Mouse (Mus musculus) kidney, postnatal 0 days (tissue): ENCODE results near the gene Runx1. TPM values are rescaled to one million over a fixed set of nuclear protein-coding genes. Genes with fewer than 3 reads are reported as not detected.

Source experiments
- ATAC-seq: fragments of 200-750 bp; cut with Nextera tagmentation; replicated peaks from 2 replicates; pipeline ENCODE4 v1.8.0; 2017; ENCODE audit warnings: low read depth, moderate number of reproducible peaks, moderate TSS enrichment, moderate library complexity; ENCODE audit not compliant: low FRiP score
- DNase-seq: peaks from one replicate; pipeline ENCODE4 v3.0.0-alpha.2; 2016; ENCODE audit warnings: low spot score
- H3K27ac ChIP-seq: fragments of 300-500 bp; sonication (generic); 2 replicates; pipeline ENCODE4 v1.5.1; 2014; ENCODE audit warnings: mild to moderate bottlenecking
- H3K27me3 ChIP-seq: fragments of 300-500 bp; sonication (generic); 2 replicates; pipeline ENCODE4 v1.6.1; 2014; ENCODE audit warnings: low read length, mixed read lengths; ENCODE audit not compliant: insufficient read depth
- H3K36me3 ChIP-seq: fragments of 300-500 bp; sonication (generic); 2 replicates; pipeline ENCODE4 v1.6.1; 2014; ENCODE audit warnings: low read length, mixed read lengths; ENCODE audit not compliant: insufficient read depth
- H3K4me1 ChIP-seq: fragments of 300-500 bp; sonication (generic); replicated peaks from 2 replicates; pipeline ENCODE4 v1.6.1; 2014; ENCODE audit warnings: antibody characterized with exemption, low read length, mixed read lengths; ENCODE audit not compliant: insufficient read depth
- H3K4me2 ChIP-seq: fragments of 300-500 bp; sonication (generic); 2 replicates; pipeline ENCODE4 v1.6.1; 2014; ENCODE audit warnings: mild to moderate bottlenecking, low read length, moderate library complexity, mixed read lengths
- H3K4me3 ChIP-seq: fragments of 300-500 bp; sonication (generic); replicated peaks from 2 replicates; pipeline ENCODE4 v1.5.1; 2014; ENCODE audit warnings: low read depth, low read length
- H3K9ac ChIP-seq: fragments of 300-500 bp; sonication (generic); 2 replicates; pipeline ENCODE4 v1.6.1; 2014; ENCODE audit warnings: low read depth, low read length
- H3K9me3 ChIP-seq: fragments of 300-500 bp; sonication (generic); replicated peaks from 2 replicates; pipeline ENCODE4 v1.6.1; 2016; ENCODE audit warnings: low read length, inconsistent platforms, mixed read lengths
- CTCF ChIP-seq: IDR thresholded peaks from 2 replicates; pipeline ENCODE4 v1.5.1; 2016; ENCODE audit warnings: antibody characterized with exemption, low read depth, mild to moderate bottlenecking, moderate library complexity
- WGBS: fragments of 180-500 bp; shearing (Covaris S2); extraction: QIAGEN DNeasy Blood & Tissue Kit; methylation state at CpG from one replicate; pipeline ENCODE4 v1.1.7; 2014; 5-methylcytosine and 5-hydroxymethylcytosine counted together
- polyA plus RNA-seq: library from polyadenylated mRNA; unstranded; fragments of >200 nt; fragmentation: Nextera tagmentation; extraction: Ambion mirVana; gene quantifications from 2 replicates; pipeline ENCODE4 v1.2.1, GENCODE M21; 2015

Runx1 gene
- polyA plus RNA-seq, 1 experiment from 2014 or later: 1.6 TPM

GRCm38 (mm10) chr16:92577381-92577780 is 248.6 kb downstream of the Runx1 start:
- no peak overlapping the region for H3K9ac ChIP-seq
- no peak for ATAC-seq
- no peak overlapping the region for H3K4me3 ChIP-seq
- H3K4me1 ChIP-seq: no peaks in the 10 kb centered on the region
- no peak for TF ChIP-seq CTCF
- no peak overlapping the region for H3K27ac ChIP-seq
- H3K36me3 ChIP-seq: no peaks in the 10 kb centered on the region
- 81% methylated on average over 9 of the region's 9 CpGs for WGBS
- H3K9me3 ChIP-seq: no peaks in the 10 kb centered on the region
- no peaks in the 10 kb centered on the region for H3K27me3 ChIP-seq
- H3K4me2 ChIP-seq: no peak overlapping the region
- no peak for DNase-seq

GRCm38 (mm10) chr16:92575792-92576191 is 250.2 kb downstream of the Runx1 start:
- H3K4me2 ChIP-seq: no peak overlapping the region
- TF ChIP-seq CTCF: no peak
- no peaks in the 10 kb centered on the region for H3K4me1 ChIP-seq
- WGBS: 68% methylated on average over 10 of the region's 10 CpGs
- no peak overlapping the region for H3K9ac ChIP-seq
- ATAC-seq (no peak), DNase-seq (no peak)
- H3K36me3 ChIP-seq: no peaks in the 10 kb centered on the region
- H3K4me3 ChIP-seq: no peak overlapping the region
- no peaks in the 10 kb centered on the region for H3K9me3 ChIP-seq
- H3K27ac ChIP-seq: no peak overlapping the region
- no peaks in the 10 kb centered on the region for H3K27me3 ChIP-seq

- WGBS: 60% methylated on average over 4 of the region's 4 CpGs
- no peaks in the 10 kb centered on the region for H3K27me3 ChIP-seq
- ATAC-seq: no peak
- no peak for TF ChIP-seq CTCF
- peak; percentile 30 for DNase-seq
- no peaks in the 10 kb centered on the region for H3K9me3 ChIP-seq
- no peak overlapping the region for H3K4me2 ChIP-seq
- no peak overlapping the region for H3K4me3 ChIP-seq
- no peaks in the 10 kb centered on the region for H3K4me1 ChIP-seq
- H3K9ac ChIP-seq: no peak overlapping the region
- no peak overlapping the region for H3K27ac ChIP-seq
- no peaks in the 10 kb centered on the region for H3K36me3 ChIP-seq
Observed at GRCm38 (mm10) chr16:92573193-92573592, 252.8 kb downstream of the Runx1 start.

- Histone ChIP-seq H3K4me1 (no peaks in the 10 kb centered on the region), H3K9me3 (no peaks in the 10 kb centered on the region), H3K4me3 (no peak overlapping the region), H3K9ac (no peak overlapping the region), H3K36me3 (no peaks in the 10 kb centered on the region), H3K4me2 (no peak overlapping the region), H3K27ac (no peak overlapping the region), H3K27me3 (no peaks in the 10 kb centered on the region)
- ATAC-seq (no peak), DNase-seq (no peak)
- WGBS: 95% methylated on average over 11 of the region's 11 CpGs
- TF ChIP-seq CTCF: no peak
Observed at GRCm38 (mm10) chr16:92571246-92571645, 254.7 kb downstream of the Runx1 start.

GRCm38 (mm10) chr16:92566146-92566545 is 259.8 kb downstream of the Runx1 start:
- Histone ChIP-seq H3K4me1 (0 out of 2 replicates have a peak, but pooled peaks cover 4% of the 10 kb centered on the region), H3K4me2 (no peak overlapping the region), H3K9ac (no peak overlapping the region), H3K36me3 (no peaks in the 10 kb centered on the region), H3K27ac (no peak overlapping the region), H3K9me3 (no peaks in the 10 kb centered on the region), H3K4me3 (no peak overlapping the region), H3K27me3 (no peaks in the 10 kb centered on the region)
- 20% methylated on average over 5 of the region's 5 CpGs for WGBS
- no peak for TF ChIP-seq CTCF
- DNase-seq: no peak
- no peak for ATAC-seq

GRCm38 (mm10) chr16:92565708-92566107 is 260.2 kb downstream of the Runx1 start:
- ATAC-seq (0 out of 2 replicates have a peak, but pooled peaks have one; percentile 43), DNase-seq (peak; percentile 89)
- no peaks in the 10 kb centered on the region for H3K27me3 ChIP-seq
- 2% methylated on average over 6 of the region's 6 CpGs for WGBS
- no peak overlapping the region for H3K27ac ChIP-seq
- H3K4me3 ChIP-seq: no peak overlapping the region
- no peaks in the 10 kb centered on the region for H3K9me3 ChIP-seq
- peak overlapping the region; percentile 38 for H3K4me2 ChIP-seq
- no peaks in the 10 kb centered on the region for H3K36me3 ChIP-seq
- peak; percentile 98 for TF ChIP-seq CTCF
- no peak overlapping the region for H3K9ac ChIP-seq
- 0 out of 2 replicates have a peak, but pooled peaks cover 4% of the 10 kb centered on the region for H3K4me1 ChIP-seq

- Histone ChIP-seq H3K4me3 (no peak overlapping the region), H3K27me3 (no peaks in the 10 kb centered on the region), H3K9me3 (no peaks in the 10 kb centered on the region), H3K27ac (no peak overlapping the region), H3K9ac (no peak overlapping the region), H3K4me2 (peak overlapping the region; percentile 38), H3K36me3 (no peaks in the 10 kb centered on the region), H3K4me1 (0 out of 2 replicates have a peak, but pooled peaks cover 4% of the 10 kb centered on the region)
- DNase-seq (peak; percentile 19), ATAC-seq (no peak)
- WGBS: 49% methylated on average over 11 of the region's 11 CpGs
- TF ChIP-seq CTCF: no peak
Observed at GRCm38 (mm10) chr16:92565291-92565690, 260.7 kb downstream of the Runx1 start.
